Mouse (Mus musculus) megakaryocyte, embryonic 14.5 days (primary cell): ENCODE data around the gene Thumpd1.

Source experiments
- FLI1 ChIP-seq: IDR thresholded peaks from 2 replicates; pipeline ENCODE4 v1.6.1; 2012; ENCODE audit warnings: low read length, inconsistent platforms, mixed read lengths
- GATA1 ChIP-seq: IDR thresholded peaks from 3 replicates; pipeline ENCODE4 v1.6.1; 2012; ENCODE audit warnings: mixed read lengths, low read length, inconsistent platforms, borderline replicate concordance

DNA sequence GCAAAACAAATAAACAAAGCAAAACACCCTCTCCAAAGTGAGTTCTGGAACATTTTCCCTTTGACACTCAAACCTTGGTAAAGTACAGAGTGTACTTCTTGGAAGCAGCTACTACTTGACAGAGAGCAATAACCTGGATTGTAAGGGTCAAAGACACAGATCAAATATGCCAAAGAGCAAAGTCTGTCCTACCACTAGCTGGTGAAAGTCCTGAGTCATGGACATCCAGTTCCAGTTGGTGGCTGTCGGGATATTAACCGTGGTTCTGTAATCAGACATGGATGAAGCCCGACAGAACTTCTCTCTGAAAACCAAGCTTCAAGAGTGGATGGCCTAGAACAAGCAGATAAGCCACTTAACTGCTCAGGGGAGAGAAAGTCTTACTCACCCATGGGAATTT lies 52.7 kb downstream of the Thumpd1 start:
- TF ChIP-seq GATA1 (no peak), FLI1 (no peak)
